Mouse (Mus musculus) layer of hippocampus, adult 9-10 months (tissue): ENCODE measurements around the gene Abl1.

Source experiments
- DNase-seq: peaks from one replicate; pipeline ENCODE4 v3.0.0; 2022; ENCODE audit warnings: low spot score

The Abl1 gene

DNA sequence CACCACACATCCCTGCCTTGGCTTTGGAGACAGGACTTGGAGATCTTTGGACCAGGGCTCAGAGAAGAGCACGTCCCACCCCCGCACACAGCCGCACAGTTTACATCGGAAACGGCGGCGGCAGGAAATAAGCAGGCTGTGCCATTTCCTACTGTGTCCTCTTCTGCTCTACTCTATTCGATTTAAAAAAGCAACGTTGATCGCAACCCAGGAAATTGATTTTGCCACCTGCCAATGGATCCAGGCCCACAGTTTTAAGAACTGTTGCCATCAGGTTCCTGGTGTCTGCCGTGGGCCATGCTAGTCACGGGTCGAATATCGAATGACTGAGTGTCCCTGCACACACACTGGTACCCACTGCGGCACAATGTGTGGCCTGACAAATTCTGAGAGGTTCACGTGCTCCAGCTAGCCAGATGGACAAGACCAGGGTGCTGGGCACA, 137.3 kb downstream of the Abl1 start:
- DNase-seq: no peak

DNA sequence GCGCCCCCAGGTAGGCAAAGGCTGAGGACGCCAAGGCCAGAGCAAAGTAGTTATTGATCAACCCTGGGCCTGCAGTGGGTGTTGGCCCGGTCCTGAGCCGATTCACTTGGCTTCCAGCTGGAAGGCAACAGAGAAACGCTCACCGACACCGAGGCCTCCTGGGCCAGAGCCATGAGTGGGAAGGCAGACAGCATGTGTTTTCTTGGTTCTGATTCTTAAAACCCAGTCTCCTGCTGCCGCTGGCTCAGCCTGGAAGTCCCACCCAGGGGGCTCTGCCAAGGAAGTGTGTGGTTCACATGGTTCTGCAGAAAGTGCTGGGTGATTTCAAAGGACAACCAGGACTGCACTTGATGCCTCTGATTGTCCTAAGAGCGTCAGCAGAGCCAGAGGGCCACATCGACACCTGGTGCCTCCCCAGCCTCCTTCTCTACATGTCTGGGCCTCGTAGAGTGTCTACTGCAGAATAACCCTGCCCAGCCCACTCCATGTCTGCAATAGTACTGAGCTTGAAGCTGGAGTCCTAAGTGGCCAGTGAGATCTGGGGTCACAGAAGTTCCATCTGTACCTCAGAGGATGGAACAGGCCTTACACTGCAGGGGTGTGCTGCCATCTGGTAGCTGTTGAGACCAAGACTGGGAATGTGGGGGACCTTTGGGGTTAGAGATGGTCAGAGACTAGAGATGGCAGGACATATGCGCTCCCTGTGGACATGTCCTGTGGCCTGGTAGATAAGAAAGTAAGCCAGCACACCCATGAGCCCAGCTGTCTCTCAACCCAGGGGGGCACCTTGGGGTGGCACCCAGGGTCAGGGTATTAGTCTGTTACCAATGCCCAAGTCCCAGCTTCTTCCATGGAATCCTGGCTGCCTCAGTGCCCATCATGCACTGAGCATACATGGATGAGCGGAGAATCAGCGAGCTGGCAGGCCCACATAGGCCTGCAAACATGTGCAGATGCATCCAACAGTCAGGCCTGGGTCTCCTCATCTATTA, 138.2 kb downstream of the Abl1 start:
- no peak for DNase-seq

DNA sequence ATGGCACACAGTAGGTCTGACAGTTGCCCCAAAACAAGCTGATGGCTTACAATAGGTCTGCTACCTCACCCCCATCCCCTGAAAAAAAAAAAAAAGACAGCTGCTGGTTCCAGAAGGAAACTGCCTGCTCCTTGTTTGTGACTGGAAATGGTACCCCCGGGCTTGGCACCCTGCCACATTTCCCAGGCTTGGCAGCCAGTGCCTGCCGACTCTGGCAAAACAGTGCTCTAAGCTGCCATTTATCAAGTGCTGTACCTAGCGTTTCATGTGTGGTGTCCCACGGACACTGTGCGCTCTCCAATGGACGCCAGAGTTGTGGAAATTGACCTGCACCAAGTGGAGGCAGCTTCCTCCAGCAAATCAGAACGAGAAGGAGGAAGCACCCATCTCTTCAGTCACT, 139.7 kb downstream of the Abl1 start:
- DNase-seq: no peak

DNA sequence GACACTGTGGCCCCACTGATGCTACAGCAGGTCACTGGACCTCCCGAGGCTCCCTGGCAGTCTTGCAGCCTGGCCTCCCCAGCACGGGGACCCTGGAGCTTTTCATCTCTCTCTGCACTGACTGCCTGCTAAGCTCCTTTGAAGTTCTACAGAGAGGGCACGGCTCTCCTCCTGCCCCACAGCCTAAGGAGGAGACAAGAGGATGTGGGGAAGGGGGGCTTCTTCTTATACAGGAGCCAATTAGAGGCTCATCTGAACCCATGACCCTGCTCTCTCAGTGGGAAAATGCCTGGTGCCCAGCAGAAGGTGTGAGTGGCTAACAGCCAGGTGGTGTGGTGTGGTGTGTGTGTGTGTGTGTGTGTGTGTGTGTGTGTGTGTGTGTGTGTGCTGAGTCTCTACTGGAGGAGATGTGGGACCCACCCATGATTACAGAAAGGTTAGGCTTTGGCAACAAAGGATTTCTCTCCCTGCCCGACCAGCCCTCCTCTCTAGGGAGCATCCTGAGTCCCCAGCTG, 140.2 kb downstream of the Abl1 start:
- no peak for DNase-seq

DNA sequence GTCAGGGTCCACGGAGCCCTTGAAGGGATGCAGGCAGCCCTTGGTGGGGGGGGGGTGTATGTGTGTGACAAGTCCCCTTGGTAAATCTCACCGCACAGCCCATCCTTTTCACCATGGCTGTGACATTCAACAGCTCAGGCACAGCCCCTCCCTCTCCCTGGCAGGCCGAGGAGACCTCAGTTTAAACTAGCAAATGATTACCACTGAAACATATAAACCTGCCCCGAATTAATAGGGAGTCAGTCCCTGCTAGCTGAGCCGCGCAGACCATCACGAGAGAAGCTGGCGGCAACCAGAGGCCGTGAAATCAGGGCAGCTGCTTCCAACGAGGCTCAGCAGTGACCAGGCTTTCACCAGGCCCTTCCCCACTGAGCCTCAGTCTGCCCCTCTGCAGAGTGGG, 147.9 kb downstream of the Abl1 start:
- DNase-seq: no peak

DNA sequence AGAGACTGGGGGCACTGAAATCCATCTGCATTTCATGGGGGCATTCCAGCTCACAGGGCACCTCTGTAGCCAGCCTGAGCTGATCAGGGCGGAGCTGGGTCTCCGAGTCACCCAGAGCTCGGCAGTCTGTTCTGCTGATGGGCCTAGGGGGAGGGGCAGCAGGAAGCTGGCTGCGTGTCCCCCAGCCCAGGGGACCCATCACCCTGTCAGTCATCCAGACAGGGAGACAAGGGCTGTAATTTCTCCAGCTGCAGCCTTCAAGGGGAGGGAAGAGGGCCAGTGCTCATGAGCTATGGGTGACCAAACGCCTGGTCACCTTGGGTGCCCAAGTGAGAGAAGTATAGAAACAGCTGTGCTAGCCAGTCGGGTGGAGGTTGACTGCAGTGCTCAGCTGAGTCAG, 148.8 kb downstream of the Abl1 start:
- no peak for DNase-seq

DNA sequence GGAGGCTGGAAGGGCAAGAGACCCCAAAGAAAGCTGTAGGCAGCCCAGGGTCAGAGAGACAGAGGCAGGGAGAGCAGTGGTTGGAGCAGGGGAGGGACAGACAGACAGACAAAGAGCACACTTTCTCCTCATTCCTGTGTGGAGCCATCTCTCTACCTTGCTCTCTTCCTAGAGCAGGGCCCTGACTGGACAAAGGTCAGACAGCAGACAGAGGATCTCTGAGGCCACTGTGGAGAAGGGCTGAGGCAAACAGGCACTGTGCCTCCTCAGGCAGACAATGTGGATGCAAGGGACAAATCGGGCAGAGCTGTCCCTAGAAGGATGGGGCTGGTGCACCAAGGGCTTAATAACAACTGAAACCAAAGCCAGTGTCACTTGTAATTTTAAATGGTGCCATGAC, 150.7 kb downstream of the Abl1 start:
- DNase-seq: no peak

DNA sequence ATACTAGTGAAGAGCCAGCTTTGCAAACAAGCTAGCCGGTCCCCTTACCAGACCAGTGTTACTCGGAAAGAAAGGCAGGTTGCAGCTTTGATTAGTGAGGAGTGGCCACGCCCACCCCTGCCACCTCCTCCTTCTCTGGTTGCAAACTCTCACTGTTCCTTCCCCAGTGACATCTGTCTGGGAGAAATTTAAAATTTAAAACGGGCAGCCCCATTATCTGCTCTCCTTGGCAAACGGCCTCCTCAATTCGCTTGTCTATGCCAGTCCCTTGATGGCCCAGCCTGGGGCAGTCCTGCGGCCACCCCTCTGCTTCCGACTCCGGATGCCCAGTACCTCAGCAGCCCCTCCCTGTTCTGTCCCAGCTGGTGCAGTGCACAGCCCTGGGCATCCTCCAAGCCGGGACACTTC, 156.6 kb downstream of the Abl1 start:
- no peak for DNase-seq

DNA sequence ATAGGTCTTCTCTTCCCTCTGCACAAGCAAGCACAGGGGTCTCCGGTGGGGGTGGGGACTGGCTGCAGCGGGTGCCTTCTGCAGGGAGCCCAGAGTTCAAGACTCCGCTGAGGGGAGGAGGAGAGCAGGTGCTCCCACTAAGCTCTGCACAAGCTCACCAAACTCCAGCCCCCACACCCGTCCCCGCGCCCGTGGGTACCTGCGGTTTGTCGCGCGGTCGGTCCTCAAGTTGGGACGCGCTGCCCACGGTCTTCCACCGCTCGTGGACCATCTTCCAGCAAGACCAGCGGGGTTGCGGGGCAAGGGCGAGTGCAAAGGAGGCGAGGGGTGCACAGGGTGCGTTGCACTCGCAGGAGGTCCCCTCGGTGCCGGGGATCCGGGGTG, 157.3 kb downstream of the Abl1 start:
- no peak for DNase-seq

DNA sequence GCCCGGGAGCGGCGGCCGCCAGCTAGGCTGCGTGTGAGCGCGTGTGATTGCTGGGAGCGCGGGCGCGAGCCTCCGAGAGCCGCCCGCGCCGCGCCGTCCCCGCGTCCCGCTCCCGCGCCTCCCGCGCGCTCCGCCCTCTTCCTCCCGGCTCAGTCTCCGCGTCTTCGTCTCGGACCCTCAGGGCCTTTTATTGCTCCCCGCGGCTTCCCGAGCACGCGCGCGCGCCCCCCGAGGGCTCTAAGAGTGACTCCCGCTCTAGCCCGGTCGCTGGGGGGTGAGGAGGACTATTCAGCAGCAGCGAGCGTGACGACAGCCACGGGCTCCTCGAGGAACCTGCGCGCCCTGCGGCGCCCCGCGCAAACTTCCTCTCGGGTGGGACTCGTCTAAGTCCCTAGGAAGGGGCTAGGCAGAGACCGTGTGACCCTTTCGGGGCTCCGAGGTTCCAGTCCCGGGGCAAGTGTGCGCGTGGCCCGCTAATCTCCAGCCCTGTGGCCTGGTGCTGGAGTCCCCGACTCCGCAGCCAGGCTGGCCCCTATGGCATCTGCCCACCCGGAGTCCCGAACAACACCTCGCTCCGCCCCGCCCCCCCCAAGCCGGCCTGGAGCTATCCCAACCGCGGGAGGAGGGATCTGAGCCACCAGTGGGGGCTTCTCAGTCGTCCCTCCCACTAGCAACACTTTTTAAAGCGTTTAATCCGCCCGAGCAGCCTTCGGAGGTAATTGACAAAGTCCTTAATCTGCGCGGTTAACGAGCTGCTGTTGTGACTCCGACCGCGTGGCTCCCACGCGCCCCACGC, 157.9 kb downstream of the Abl1 start, which contains the start of gene Fibcd1:
Gene Fibcd1 (minus strand): TSS at position 110 of the 796 bp plus-strand sequence.
- no peak for DNase-seq

DNA sequence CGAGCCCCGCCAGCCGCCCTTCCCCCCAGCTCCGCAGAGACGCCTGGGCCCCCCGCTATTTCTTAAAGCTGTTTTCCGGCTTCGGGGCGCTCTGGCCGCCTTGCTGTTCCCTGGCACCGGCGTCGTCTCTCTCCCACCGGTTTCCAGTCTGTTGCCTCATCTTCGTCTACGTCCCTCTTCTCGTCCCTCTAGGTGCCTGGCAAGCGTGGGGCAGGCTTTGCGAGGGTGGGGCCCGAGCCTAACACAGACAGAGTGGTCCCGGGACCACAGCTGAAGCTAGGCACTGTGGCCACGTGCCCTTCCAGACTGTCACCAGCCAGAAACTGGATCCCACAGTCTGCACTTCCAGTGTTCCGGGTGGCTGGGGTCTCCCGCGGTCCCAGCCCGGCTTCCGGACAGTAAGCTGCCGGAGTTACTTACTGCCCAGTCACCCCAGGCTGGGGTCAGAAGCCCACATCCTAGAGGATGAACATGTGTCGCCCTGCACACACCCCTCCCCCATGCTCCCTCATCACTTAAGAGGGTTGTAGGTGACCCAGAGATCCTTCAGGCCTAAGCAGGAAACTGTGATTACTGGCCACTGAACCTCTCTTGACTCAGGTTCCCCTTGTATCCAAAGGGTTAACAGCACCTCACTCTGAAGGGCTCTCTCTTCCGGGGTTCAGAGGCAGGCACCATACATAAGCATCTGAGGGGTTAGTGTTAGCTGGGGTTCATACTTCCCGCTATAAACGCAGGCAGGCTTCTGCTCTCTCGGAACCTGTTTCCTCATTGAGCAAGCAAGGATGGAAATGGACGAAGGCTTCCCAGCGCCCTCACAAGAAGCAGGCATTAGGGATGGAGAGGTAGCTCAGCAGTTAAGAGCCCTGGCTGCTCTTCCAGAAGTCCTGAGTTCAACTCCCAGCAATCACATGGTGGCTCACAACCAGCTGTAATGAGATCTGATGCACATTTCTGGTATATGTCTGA, 158.8 kb downstream of the Abl1 start:
- no peak for DNase-seq

DNA sequence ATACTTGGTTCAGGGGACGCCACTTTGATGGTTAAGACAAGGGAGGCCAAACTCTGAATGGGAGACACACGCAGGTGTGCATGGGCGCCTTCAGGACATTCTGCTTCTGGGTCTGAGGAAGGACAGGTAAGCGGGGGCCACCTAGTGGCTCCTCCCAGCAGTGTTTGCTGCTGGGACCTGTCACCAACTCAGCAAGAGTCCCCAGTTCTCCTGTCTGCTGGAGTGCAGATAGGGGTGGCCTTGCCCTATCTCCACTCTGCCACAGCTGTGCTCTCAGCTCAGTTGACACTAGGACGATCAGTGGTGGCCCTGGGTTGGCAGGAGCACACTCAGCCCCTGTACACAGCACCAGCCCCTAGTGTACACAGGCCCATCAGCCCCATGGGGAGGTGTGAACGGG, 159.7 kb downstream of the Abl1 start:
- DNase-seq: no peak

DNA sequence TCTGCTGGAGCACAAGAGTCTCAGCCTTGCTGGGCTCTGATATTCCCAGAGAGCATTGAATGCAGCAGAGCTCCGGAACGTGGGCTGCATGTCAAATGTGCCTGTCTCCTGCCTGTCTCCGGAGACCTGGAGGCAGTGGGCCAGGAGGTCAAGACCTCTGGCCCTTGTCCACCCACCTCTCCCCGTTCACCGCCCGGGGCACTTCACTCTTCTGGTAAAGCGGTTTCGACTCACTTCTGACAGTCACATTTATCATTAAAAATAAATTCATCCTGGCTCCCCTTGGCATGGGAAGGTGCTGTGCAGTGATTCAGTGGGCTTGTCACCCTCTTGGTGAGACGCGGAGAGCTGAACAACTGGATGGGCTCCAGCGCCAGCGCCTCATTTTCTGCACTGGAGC, 162.0 kb downstream of the Abl1 start:
- no peak for DNase-seq
